Mouse (Mus musculus) ovary, postnatal 10 days (tissue): ENCODE data around the gene Pak4.
"Not testable (repeated sequence)": the region's sequence is repeated elsewhere in the genome, so short reads cannot be mapped to it uniquely, and the experiment has no call there.

ENCODE experiments used
- DNase-seq: peaks from one replicate; pipeline ENCODE4 v3.0.0; 2022; ENCODE audit warnings: low spot score

The Pak4 gene

GRCm38 (mm10) chr7:28561967-28562366, 36.0 kb downstream of the Pak4 start:
- no peak for DNase-seq

GRCm38 (mm10) chr7:28560856-28561255, 37.1 kb downstream of the Pak4 start:
- DNase-seq = no peak

DNA sequence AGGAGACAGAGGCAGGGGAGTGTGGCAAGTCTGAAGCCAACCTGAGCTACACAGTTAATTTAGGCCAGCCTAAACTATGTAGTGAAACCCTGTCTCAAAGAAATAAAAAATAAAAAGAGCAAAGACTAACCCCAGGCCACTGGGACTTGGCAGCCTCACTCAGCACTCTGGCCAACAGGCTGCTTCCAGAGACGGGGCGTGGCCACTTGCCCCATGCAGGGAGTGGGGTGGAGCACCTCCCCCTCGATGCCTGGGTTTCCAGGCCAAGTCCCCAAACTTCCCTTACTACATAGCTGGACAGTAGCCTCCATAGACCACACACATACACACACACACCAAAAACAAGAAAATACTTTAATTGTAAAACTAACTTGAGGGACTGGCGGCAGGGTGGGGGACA, 39.5 kb downstream of the Pak4 start:
- no peak for DNase-seq

DNA sequence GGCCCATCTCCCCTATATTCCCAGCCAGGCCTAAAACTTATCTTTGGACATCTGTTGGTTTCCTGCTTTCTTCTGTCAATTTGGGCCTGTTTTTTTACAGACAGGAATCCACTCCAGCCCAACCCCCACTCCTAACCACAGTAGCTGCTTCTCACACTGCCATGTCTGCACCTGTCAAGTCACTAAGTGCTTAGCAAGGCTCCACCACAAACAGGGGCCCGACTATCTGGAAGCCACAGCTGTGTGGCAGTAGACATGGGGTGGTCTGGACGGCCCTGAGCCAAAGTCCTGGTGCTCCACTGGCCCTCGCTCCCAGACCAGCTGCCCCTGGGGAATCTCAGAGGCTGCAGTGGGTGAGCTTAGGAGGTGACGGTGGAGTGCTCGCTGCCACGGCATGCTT, 40.3 kb downstream of the Pak4 start:
- no peak for DNase-seq

GRCm38 (mm10) chr7:28557069-28557468, 40.9 kb downstream of the Pak4 start:
- no peak for DNase-seq

- DNase-seq = no peak
Observed at GRCm38 (mm10) chr7:28555939-28556535, 41.9 kb downstream of the Pak4 start.

DNA sequence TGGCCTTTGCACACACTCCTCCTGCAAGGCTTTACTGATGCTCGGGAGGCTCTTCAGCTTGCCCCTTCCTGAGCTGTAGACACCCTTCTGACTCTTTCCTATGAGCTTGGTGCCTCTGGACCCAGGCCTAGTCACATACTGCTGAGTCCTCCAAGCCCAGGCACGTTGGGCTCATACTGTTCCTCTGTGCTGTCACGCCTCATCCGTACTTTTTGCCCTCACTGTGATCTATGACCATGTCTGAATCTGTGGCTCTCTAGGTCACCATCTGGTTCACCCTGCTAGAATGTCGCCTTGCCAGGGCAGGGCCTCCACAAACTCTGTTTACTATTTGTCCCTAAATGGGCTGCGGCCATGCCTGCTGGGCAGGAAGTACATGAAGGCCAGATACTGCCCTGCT, 44.9 kb downstream of the Pak4 start:
- no peak for DNase-seq

- DNase-seq = no peak
Observed at GRCm38 (mm10) chr7:28547628-28548027, 50.4 kb downstream of the Pak4 start.

GRCm38 (mm10) chr7:28547154-28547553, 50.8 kb downstream of the Pak4 start, which contains the start of gene Nccrp1:
Gene Nccrp1 (minus strand): TSS chr7:28547254.
- no peak for DNase-seq

DNA sequence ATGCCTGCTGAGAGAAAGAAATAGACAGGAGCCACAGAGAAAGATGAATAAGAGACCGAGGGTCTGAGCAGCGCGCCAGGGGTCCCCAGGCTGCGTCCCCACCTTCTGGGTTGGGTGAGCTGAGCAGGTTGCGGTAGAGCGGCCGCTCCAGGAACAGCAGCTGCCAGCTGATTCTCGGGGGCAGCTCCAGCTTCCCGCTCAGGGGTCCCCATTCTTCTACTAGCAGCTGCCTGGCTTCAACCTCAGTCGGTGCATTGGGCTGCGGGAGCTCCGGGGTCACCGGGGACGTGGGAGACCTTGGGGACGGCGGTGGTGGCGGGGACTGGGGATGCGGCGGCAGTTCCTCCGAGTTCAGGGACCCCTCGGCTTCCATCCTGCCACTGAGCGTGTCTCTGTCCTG, 51.3 kb downstream of the Pak4 start:
- no peak for DNase-seq

- DNase-seq = no peak
Observed at GRCm38 (mm10) chr7:28545891-28546210, 52.1 kb downstream of the Pak4 start.

DNA sequence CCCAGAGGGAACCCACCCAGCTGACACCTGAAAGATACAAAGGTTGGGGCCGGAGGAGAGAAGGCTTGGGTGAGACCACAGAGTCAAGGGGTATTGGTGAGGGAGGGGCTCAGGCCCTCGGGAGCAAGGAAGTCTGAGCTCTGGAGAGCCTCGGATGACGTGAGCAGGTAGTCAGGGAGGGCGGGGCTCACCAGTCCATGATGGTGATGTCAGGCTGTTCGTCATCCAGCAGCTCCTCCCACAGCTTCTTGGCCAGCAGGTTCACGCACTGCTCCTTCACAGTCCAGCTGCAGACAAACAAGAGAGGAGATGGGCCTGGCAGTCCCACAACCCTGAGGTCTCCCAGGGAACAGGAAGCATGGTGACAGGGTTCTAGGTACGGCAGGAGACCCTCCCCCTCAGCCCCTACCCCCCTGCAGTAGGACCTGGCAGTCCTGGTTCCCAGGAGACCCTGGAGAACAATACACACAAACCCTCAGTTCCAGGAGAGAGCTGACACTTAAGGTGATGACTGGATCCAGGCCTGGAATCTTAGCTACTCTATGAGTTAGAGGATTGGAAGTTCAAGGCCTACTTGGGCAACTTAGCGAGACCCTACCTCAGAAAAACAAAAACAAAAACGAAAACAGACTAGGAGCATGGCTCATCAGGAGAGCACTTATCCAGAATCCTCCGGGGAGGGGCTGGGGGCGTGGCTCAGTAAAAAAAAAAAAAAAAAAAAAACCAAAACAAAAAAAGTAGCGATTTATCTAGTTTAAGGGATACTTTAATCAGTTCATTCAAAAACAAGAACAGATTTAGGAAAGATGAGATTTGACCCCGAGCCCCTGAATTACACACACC, 52.7 kb downstream of the Pak4 start:
- DNase-seq = no peak

GRCm38 (mm10) chr7:28544051-28544601, 53.9 kb downstream of the Pak4 start:
- no peak for DNase-seq

- DNase-seq = no peak
Observed at GRCm38 (mm10) chr7:28540526-28540925, 57.5 kb downstream of the Pak4 start, which contains the start of gene Sycn. Gene Sycn (plus strand): TSS chr7:28540885.

- DNase-seq = not testable (repeated sequence)
Observed at GRCm38 (mm10) chr7:28538886-28539285, 59.1 kb downstream of the Pak4 start.

- DNase-seq = no peak
Observed at GRCm38 (mm10) chr7:28532005-28532404, 66.0 kb downstream of the Pak4 start.

DNA sequence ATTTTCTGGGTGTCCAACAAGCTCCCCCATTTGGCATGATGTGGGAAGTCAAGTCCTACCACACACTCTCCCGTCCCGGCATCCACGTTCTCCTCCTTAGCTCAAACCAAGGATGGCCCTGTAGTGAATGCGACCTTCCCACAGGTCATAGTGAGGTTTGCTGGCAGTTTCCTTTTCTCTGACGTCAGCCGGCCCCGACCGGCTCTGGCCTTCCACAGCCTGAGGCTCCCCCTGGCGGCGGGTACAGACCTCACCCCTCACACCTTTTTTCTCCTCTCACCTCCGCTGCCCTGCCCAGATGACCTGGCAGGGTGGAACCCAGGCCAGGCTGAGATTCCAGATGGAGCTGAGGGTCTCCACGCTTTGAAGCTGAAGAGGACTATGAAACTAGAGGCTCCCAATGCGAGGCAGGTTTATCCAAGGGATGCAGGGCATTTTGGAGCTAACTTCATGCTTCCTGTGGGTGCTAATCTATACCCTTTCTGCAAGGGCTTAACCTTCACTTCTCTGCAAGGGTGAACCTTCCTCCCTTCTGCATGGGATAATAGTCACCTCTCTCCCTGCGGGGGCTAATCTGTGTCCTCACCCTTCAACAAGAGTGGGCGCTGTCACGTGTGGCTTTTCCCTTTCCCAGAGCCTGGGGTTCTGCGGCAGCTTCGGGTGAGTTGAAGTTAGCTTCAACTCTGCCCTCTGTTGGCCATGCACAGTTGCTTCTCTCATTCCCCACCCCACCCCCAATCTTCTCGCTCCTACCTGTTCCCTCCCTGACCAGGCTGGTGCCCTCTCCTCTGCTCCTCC, 69.9 kb downstream of the Pak4 start:
- peak; percentile 52 for DNase-seq

- not testable (repeated sequence) for DNase-seq
Observed at GRCm38 (mm10) chr7:28522536-28522935, 75.4 kb downstream of the Pak4 start, which contains the start of gene Ifnl3. Gene Ifnl3 (plus strand): TSS chr7:28522836.

GRCm38 (mm10) chr7:28511441-28511840, 86.5 kb downstream of the Pak4 start:
- no peak for DNase-seq

GRCm38 (mm10) chr7:28510405-28510974, 87.5 kb downstream of the Pak4 start, which contains the start of gene Ifnl2:
Gene Ifnl2 (minus strand): TSS chr7:28510455.
- not testable (repeated sequence) for DNase-seq

DNA sequence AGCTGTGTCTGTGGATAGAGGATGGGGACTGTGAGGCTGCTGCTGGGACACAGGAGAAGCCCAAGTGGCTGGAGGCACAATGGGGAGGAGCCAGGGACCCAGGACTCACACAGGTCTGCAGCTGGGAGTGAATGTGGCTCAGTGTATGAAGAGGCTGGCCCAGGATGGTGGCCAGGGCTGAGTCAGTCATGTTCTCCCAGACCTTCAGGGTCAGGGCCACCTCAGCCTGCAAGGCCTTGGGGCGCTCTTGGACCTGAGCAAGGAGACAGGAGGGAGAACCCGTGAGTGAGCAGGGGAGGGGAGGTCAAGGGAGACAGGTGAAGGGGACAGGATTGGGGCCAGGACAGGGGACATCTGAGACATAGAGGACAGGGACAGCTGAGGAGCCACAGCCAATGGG, 88.9 kb downstream of the Pak4 start:
- not testable (repeated sequence) for DNase-seq
